Mouse (Mus musculus): ENCODE measurements around the gene Mrps36. TPM values are rescaled to one million over a fixed set of nuclear protein-coding genes. Genes with fewer than 3 reads are reported as not detected.

Mrps36 gene
- polyA plus RNA-seq, 1 experiment from 2014 or later: 122 TPM

DNA sequence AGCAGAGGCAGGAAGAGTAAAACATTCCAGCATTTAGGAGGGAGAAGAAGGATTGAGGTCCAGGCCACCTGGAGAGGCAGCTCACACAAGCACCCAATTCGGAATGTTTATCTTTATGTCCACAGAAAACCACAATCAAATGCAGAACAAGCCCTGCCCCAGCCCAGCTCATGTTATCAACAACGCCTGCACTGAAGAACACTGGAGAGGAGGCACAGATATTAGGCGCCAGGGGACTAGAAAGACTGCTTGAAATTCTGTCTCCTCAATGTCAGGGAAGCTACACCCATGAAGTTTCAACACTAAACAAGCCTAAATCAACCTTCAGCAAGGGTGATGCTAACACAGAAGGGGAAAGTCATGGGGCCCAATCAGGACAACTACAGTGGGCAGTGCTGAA is 33.0 kb upstream of the Mrps36 start:
- H3K4me1 ChIP-seq (ENCODE audit: insufficient read depth, low read depth, low read length): 0 out of 2 replicates have a peak, but pooled peaks cover 4% of the 10 kb centered on the region
- 60% methylated on average over 3 of the region's 3 CpGs for WGBS
- H3K4me3 ChIP-seq (ENCODE audit: low read depth, low read length): no peak overlapping the region
- no peaks in the 10 kb centered on the region for H3K36me3 ChIP-seq (ENCODE audit: insufficient read depth, low read length)
- TF ChIP-seq EP300 (IDR thresholded peaks at IDR 0.05) (no peak), CTCF (IDR thresholded peaks at IDR 0.05) (no peak)
- H3K27me3 ChIP-seq (replicated peaks; ENCODE audit: insufficient read depth, low read length): no peaks in the 10 kb centered on the region
- DNase-seq (ENCODE audit: low spot score) (no peak), ATAC-seq (no peak)
- H3K9ac ChIP-seq (replicated peaks; ENCODE audit: low read depth): no peak overlapping the region
- H3K9me3 ChIP-seq (ENCODE audit: low read length): no peaks in the 10 kb centered on the region
- H3K27ac ChIP-seq (ENCODE audit: low read length): no peak overlapping the region
- H3K4me2 ChIP-seq (replicated peaks; ENCODE audit: low read depth, low read length): no peak overlapping the region

DNA sequence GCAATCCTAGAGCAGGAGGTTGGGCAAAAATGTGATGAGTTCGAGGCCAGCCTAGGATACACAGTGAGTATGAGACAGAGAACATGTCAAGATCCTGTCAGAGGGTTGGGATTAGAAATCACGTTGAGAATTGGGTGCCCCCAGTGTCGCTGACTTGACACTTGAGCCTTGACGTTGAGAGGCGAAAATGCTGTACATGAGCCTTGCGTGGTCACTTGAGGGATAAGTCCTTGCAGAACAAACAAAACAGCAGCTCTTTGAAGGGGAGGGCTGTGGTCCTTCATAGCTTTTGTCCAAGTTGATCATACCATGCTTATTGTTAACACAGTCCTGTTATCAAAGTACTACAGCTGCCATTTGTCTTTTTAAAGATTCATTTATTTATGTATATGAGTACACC is 32.3 kb upstream of the Mrps36 start:
- 0 out of 2 replicates have a peak, but pooled peaks cover 4% of the 10 kb centered on the region for H3K4me1 ChIP-seq (ENCODE audit: insufficient read depth, low read depth, low read length)
- H3K4me2 ChIP-seq (replicated peaks; ENCODE audit: low read depth, low read length): no peak overlapping the region; the same call in 1 of the 2 replicates
- H3K4me3 ChIP-seq (ENCODE audit: low read depth, low read length): no peak overlapping the region
- DNase-seq (ENCODE audit: low spot score) (no peak), ATAC-seq (no peak)
- H3K27me3 ChIP-seq (replicated peaks; ENCODE audit: insufficient read depth, low read length): no peaks in the 10 kb centered on the region
- 45% methylated on average over 6 of the region's 6 CpGs for WGBS
- H3K9ac ChIP-seq (replicated peaks; ENCODE audit: low read depth): no peak overlapping the region
- no peaks in the 10 kb centered on the region for H3K9me3 ChIP-seq (ENCODE audit: low read length)
- no peak overlapping the region for H3K27ac ChIP-seq (ENCODE audit: low read length)
- TF ChIP-seq EP300 (IDR thresholded peaks at IDR 0.05): no peak
- no peak for TF ChIP-seq CTCF (IDR thresholded peaks at IDR 0.05)
- no peaks in the 10 kb centered on the region for H3K36me3 ChIP-seq (ENCODE audit: insufficient read depth, low read length)

DNA sequence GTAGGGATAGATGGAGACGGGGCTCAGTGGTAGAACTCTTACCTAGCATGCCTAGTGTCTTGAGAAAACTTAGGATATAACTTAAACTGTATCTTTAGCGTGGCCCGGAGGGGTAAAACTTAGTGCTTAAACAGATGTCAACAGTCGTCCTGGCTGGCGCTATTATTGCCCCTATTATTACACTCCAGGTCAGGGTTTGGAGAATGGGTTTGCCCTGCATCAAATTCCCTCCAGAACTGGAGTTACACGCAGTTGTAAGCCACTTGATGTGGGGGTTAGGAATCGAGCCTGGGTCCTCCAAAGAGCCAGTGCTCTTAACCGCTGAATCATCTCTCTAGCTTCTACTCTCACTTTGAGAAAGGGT is 31.6 kb upstream of the Mrps36 start:
- no peak overlapping the region for H3K27ac ChIP-seq (ENCODE audit: low read length)

DNA sequence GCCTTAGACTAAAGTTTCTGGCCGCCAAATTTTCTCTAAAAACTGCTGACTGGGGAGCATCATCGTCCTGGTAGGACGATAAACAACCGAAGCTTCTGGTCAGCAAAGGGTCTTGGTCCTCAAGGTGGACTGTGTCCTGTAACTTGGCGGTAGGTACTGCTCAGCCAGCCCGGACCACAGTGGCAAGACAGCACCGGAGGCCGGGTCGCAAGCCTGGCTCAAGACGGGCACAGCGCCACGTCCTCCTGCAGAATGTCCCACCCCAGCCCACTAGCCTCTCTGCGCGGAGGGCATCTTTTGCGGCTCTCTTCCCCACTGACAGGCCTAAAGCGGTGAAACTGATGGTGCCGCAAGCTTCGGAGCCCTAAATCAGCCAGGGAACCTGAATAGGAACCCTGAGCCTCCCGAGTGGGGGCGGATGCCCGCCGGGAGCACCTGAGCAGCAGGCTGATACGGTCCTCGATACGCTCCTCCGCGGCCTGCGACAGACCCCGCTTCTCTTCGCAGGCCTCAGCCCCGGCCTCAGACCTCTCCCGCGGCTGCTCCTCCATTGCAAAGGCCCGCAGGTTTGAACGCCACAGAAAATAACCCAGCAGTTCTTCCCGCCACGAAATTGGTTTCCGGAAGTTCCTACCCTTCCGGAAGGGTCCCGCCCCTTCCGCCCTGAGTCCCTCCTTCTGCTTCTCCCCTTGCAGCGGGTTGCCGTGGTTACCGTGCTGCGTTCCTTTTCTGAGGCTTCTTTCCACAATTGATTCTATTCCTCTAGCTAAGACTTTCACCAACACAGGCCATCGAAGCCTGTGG is 31.0 kb upstream of the Mrps36 start, which contains the start of gene Cenph:
TSS of gene Cenph (minus strand) at position 648 of the 804 bp plus-strand sequence.
- peak within 1 kb of the TSS; percentile 96 for H3K4me2 ChIP-seq (replicated peaks; ENCODE audit: low read depth, low read length)
- under 1% methylated on average over 46 of the region's 46 CpGs for WGBS
- no peaks in the 10 kb centered on the region for H3K27me3 ChIP-seq (replicated peaks; ENCODE audit: insufficient read depth, low read length)
- TF ChIP-seq EP300 (IDR thresholded peaks at IDR 0.05): no peak
- no peak for TF ChIP-seq CTCF (IDR thresholded peaks at IDR 0.05)
- H3K4me3 ChIP-seq (ENCODE audit: low read depth, low read length): peak within 1 kb of the TSS; percentile 67
- DNase-seq (ENCODE audit: low spot score) (peak; percentile 96), ATAC-seq (peak; percentile 97)
- H3K9ac ChIP-seq (replicated peaks; ENCODE audit: low read depth): peak within 1 kb of the TSS; percentile 48; the same call in 1 of the 2 replicates
- H3K9me3 ChIP-seq (ENCODE audit: low read length): no peaks in the 10 kb centered on the region
- H3K27ac ChIP-seq (ENCODE audit: low read length): no peak within 1 kb of the TSS
- 0 out of 2 replicates have a peak, but pooled peaks cover 4% of the 10 kb centered on the region for H3K4me1 ChIP-seq (ENCODE audit: insufficient read depth, low read depth, low read length)
- no peaks in the 10 kb centered on the region for H3K36me3 ChIP-seq (ENCODE audit: insufficient read depth, low read length)

More for the DNA sequence above, 31.6 kb upstream of the Mrps36 start:
- 8% methylated on average over 8 of the region's 8 CpGs for WGBS
- no peak overlapping the region; the same call in 1 of the 2 replicates for H3K9ac ChIP-seq (replicated peaks; ENCODE audit: low read depth)
- peak; percentile 23 for ATAC-seq
- no peaks in the 10 kb centered on the region for H3K27me3 ChIP-seq (replicated peaks; ENCODE audit: insufficient read depth, low read length)
- 0 out of 2 replicates have a peak, but pooled peaks cover 4% of the 10 kb centered on the region for H3K4me1 ChIP-seq (ENCODE audit: insufficient read depth, low read depth, low read length)
- TF ChIP-seq CTCF (IDR thresholded peaks at IDR 0.05): no peak
- TF ChIP-seq EP300 (IDR thresholded peaks at IDR 0.05): no peak
- no peaks in the 10 kb centered on the region for H3K36me3 ChIP-seq (ENCODE audit: insufficient read depth, low read length)
- no peaks in the 10 kb centered on the region for H3K9me3 ChIP-seq (ENCODE audit: low read length)
- peak overlapping the region; percentile 96 for H3K4me2 ChIP-seq (replicated peaks; ENCODE audit: low read depth, low read length)
- no peak for DNase-seq (ENCODE audit: low spot score)
- H3K4me3 ChIP-seq (ENCODE audit: low read depth, low read length): peak overlapping the region; percentile 67

DNA sequence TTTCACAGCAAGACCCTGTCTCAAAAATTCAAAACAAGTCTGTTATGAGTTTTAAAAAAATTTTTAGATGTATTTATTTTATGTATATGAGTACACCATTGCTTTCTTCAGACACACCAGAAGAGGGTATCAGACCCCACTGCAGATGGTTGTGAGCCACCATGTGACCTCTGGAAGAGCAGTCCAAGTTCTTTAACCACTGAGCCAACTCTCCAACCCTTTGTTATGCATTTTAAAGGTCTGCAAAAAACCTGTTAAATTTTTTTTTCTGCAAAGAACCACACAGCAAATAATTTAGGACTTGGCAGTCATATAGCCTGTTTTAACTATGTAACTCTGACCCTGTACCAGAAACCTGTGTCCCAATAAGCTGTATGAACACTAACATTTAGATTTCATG is 30.2 kb upstream of the Mrps36 start:
- peak overlapping the region; percentile 96; the same call in 1 of the 2 replicates for H3K4me2 ChIP-seq (replicated peaks; ENCODE audit: low read depth, low read length)
- no peaks in the 10 kb centered on the region for H3K9me3 ChIP-seq (ENCODE audit: low read length)
- TF ChIP-seq EP300 (IDR thresholded peaks at IDR 0.05) (no peak), CTCF (IDR thresholded peaks at IDR 0.05) (no peak)
- no peak overlapping the region for H3K27ac ChIP-seq (ENCODE audit: low read length)
- H3K36me3 ChIP-seq (ENCODE audit: insufficient read depth, low read length): no peaks in the 10 kb centered on the region
- 0 out of 2 replicates have a peak, but pooled peaks cover 4% of the 10 kb centered on the region for H3K4me1 ChIP-seq (ENCODE audit: insufficient read depth, low read depth, low read length)
- no peak overlapping the region for H3K4me3 ChIP-seq (ENCODE audit: low read depth, low read length)
- no peak overlapping the region for H3K9ac ChIP-seq (replicated peaks; ENCODE audit: low read depth)
- DNase-seq (ENCODE audit: low spot score) (no peak), ATAC-seq (no peak)
- H3K27me3 ChIP-seq (replicated peaks; ENCODE audit: insufficient read depth, low read length): no peaks in the 10 kb centered on the region

DNA sequence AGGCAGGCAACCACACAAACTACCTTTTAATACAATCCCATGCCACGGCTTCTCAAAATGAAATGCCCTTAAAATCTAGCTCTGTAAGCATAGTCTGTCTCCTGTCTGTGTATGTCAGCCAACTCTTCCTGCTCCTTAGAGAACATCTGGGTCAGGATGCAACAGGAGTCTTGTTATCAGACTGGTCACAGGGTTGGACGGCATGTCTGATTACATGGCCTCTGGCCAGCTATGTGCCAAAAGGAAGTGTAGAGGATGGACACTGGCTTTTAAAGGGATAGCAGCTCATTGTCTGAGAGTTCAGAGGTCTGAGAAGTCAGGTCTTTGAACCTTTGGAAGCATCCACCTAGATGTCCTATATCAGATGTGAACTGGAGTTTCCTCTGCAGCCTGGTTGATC is 10.9 kb upstream of the Mrps36 start:
- 53% methylated on average over 2 of the region's 2 CpGs for WGBS
- no peak overlapping the region for H3K27ac ChIP-seq (ENCODE audit: low read length)
- H3K27me3 ChIP-seq (replicated peaks; ENCODE audit: insufficient read depth, low read length): no peaks in the 10 kb centered on the region
- H3K36me3 ChIP-seq (ENCODE audit: insufficient read depth, low read length): no peaks in the 10 kb centered on the region
- H3K4me2 ChIP-seq (replicated peaks; ENCODE audit: low read depth, low read length): no peak overlapping the region
- DNase-seq (ENCODE audit: low spot score) (no peak), ATAC-seq (no peak)
- no peaks in the 10 kb centered on the region for H3K9me3 ChIP-seq (ENCODE audit: low read length)
- no peak overlapping the region for H3K4me3 ChIP-seq (ENCODE audit: low read depth, low read length)
- no peaks in the 10 kb centered on the region for H3K4me1 ChIP-seq (ENCODE audit: insufficient read depth, low read depth, low read length)
- TF ChIP-seq CTCF (IDR thresholded peaks at IDR 0.05) (no peak), EP300 (IDR thresholded peaks at IDR 0.05) (no peak)
- H3K9ac ChIP-seq (replicated peaks; ENCODE audit: low read depth): no peak overlapping the region
